Mouse (Mus musculus) C2C12 (cell line): ENCODE data around the gene Tmem121b.
A peak's percentile ranks its signal among the peaks of the same experiment; 100 is the strongest.

Source experiments
- CEBPB ChIP-seq: IDR thresholded peaks from one replicate; pipeline ENCODE4 v1.6.1; 2011; ENCODE audit warnings: low read depth, mild to moderate bottlenecking, control low read depth, moderate library complexity
- CTCF ChIP-seq: IDR thresholded peaks from one replicate; pipeline ENCODE4 v1.5.1; 2011; ENCODE audit not compliant: control insufficient read depth, insufficient read depth, insufficient read length
- MAX ChIP-seq: IDR thresholded peaks from one replicate; pipeline ENCODE4 v1.6.1; 2011; ENCODE audit warnings: mild to moderate bottlenecking, control low read depth
- MYOG ChIP-seq: IDR thresholded peaks from one replicate; pipeline ENCODE4 v1.6.1; 2011; ENCODE audit not compliant: control insufficient read depth, insufficient read length; ENCODE audit errors: extremely low read depth

- TF ChIP-seq CTCF = no peak
- peak; percentile 72 for TF ChIP-seq CEBPB
- TF ChIP-seq MAX = no peak
- no peak for TF ChIP-seq MYOG
These were observed 22.9 kb downstream of the Tmem121b start for GRCm38 (mm10) chr6:120470666-120471065.
